ENCODE assay signal across 8 mouse cellular contexts in the genomic region with DNA sequence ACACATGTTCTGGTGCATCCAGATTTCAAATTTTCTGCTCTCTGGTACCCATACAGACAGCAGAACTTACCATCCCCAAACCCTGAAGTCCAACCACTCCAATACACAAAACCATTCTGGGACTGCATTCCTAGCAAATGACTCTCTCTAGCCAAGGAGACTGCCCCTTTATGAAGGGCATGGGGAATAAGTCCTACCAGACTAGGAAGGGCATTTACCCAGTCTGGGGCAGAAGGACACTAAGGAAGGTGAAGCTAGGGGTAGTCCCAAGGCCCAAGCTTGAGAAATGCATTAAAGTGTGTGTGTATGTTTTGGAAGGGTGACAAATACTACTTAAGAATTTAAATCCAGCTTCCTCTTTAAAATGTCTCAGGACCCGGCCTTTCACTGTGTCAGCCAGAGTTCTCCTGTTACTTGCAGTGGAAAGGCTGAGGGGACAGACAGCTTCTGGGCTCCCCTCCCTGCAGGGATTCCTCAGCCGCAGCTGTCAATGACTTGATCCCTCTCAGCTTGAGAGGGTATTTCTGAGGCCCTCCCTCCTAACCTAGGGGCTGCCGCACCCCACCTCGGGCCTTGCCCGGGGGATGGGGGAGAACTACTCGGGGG.
DNase-seq lines count a peak whose midpoint lies in the region; ATAC-seq and TF ChIP-seq lines count a peak whose summit lies in the region.

No protein-coding gene starts in this region.

- H3K4me1 ChIP-seq in heart, embryonic 10.5 days = peaks cover 78% of the 10 kb centered on the region
- H3K4me1 ChIP-seq in embryonic facial prominence, embryonic 11.5 days (ENCODE audit: control insufficient read depth, insufficient read depth, low read length) = peaks cover 10% of the 10 kb centered on the region
- H3K4me1 ChIP-seq in hindbrain, embryonic 15.5 days (replicated peaks) = peaks cover 57% of the 10 kb centered on the region
- peaks cover 57% of the 10 kb centered on the region for H3K4me1 ChIP-seq in lung, embryonic 16.5 days (replicated peaks; ENCODE audit: control insufficient read depth, insufficient read depth, low read length)
- peaks cover 54% of the 10 kb centered on the region for H3K4me1 ChIP-seq in small intestine, adult 2 months (ENCODE audit: control insufficient read depth, insufficient read depth, insufficient read length, low read length)

- H3K36me3 ChIP-seq in heart, embryonic 10.5 days = no peaks in the 10 kb centered on the region; the same call in none of the 2 replicates
- H3K36me3 ChIP-seq in embryonic facial prominence, embryonic 11.5 days (replicated peaks; ENCODE audit: control insufficient read depth, insufficient read depth, low read depth, low read length) = no peaks in the 10 kb centered on the region
- H3K36me3 ChIP-seq in hindbrain, embryonic 15.5 days = no peaks in the 10 kb centered on the region
- no peaks in the 10 kb centered on the region for H3K36me3 ChIP-seq in lung, embryonic 16.5 days (ENCODE audit: control insufficient read depth, insufficient read depth, low read length)
- no peaks in the 10 kb centered on the region for H3K36me3 ChIP-seq in small intestine, adult 2 months (ENCODE audit: control insufficient read depth, insufficient read depth, low read length)

- no peak for TF ChIP-seq POLR2A in small intestine, adult 2 months (IDR thresholded peaks at IDR 0.05; ENCODE audit: low read depth, low read length)

- H3K9ac ChIP-seq in embryonic facial prominence, embryonic 11.5 days (replicated peaks; ENCODE audit: low read length) = peak overlapping the region; percentile 71
- H3K9ac ChIP-seq in hindbrain, embryonic 15.5 days = peak overlapping the region; percentile 73
- H3K9ac ChIP-seq in lung, embryonic 16.5 days (ENCODE audit: low read length) = peak overlapping the region; percentile 85

- H3K4me3 ChIP-seq in heart, embryonic 10.5 days = peak overlapping the region; percentile 87
- peak overlapping the region; percentile 67 for H3K4me3 ChIP-seq in embryonic facial prominence, embryonic 11.5 days (ENCODE audit: low read depth, low read length)
- H3K4me3 ChIP-seq in hindbrain, embryonic 15.5 days = peak overlapping the region; percentile 61
- peak overlapping the region; percentile 62 for H3K4me3 ChIP-seq in lung, embryonic 16.5 days (ENCODE audit: low read length)
- H3K4me3 ChIP-seq in small intestine, adult 2 months (ENCODE audit: low read depth, low read length) = peak overlapping the region; percentile 57

- H3K9me3 ChIP-seq in heart, embryonic 10.5 days = no peaks in the 10 kb centered on the region
- H3K9me3 ChIP-seq in embryonic facial prominence, embryonic 11.5 days (replicated peaks; ENCODE audit: control insufficient read depth, low read length) = no peaks in the 10 kb centered on the region
- no peaks in the 10 kb centered on the region for H3K9me3 ChIP-seq in hindbrain, embryonic 15.5 days
- no peaks in the 10 kb centered on the region for H3K9me3 ChIP-seq in lung, embryonic 16.5 days (ENCODE audit: control insufficient read depth, low read length)

- intact Hi-C loops in heart, postnatal 25 days (cut with DNase I) = no loop called here

- TF ChIP-seq CTCF in small intestine, adult 2 months (IDR thresholded peaks at IDR 0.05; ENCODE audit: extremely low read depth, insufficient read length, insufficient replicate concordance, low read depth, low read length) = no peak

- whole genome bisulfite sequencing in heart, embryonic 10.5 days = 2% methylated on average over 6 of the region's 6 CpGs
- 3% methylated on average over 6 of the region's 6 CpGs for WGBS in embryonic facial prominence, embryonic 11.5 days
- WGBS in hindbrain, embryonic 15.5 days = under 1% methylated on average over 6 of the region's 6 CpGs
- 0% methylated on average over 6 of the region's 6 CpGs for WGBS in lung, embryonic 16.5 days
- WGBS in small intestine, adult 2 months = 2% methylated on average over 6 of the region's 6 CpGs

- peak overlapping the region; percentile 97 for H3K4me2 ChIP-seq in embryonic facial prominence, embryonic 11.5 days (ENCODE audit: low read depth, low read length)
- peak overlapping the region; percentile 83 for H3K4me2 ChIP-seq in hindbrain, embryonic 15.5 days
- H3K4me2 ChIP-seq in lung, embryonic 16.5 days (ENCODE audit: low read depth, low read length) = peak overlapping the region; percentile 77

- ATAC-seq in embryonic facial prominence, embryonic 11.5 days (replicated peaks; ENCODE audit: insufficient number of reproducible peaks, low FRiP score, low TSS enrichment, low read depth) = 0 out of 2 replicates have a peak, but pooled peaks have one; percentile 1
- ATAC-seq in hindbrain, embryonic 15.5 days (ENCODE audit: low FRiP score, low read depth) = no peak
- ATAC-seq in lung, embryonic 16.5 days (ENCODE audit: low read depth) = peak; percentile 44
- ATAC-seq in inflammation-experienced regulatory T-cells, adult 6 months = no peak

- DNase-seq in heart, embryonic 10.5 days (ENCODE audit: low spot score) = no peak
- no peak for DNase-seq in heart, postnatal 25 days (ENCODE audit: low spot score)
- DNase-seq in embryonic facial prominence, embryonic 11.5 days (ENCODE audit: low spot score) = peak; percentile 37
- no peak for DNase-seq in left cerebral cortex, adult 9 months (ENCODE audit: low spot score in 2 of 2)

- peak overlapping the region; percentile 89 for H3K27ac ChIP-seq in heart, embryonic 10.5 days
- H3K27ac ChIP-seq in embryonic facial prominence, embryonic 11.5 days (replicated peaks; ENCODE audit: low read depth, low read length) = no peak overlapping the region
- peak overlapping the region; percentile 78 for H3K27ac ChIP-seq in hindbrain, embryonic 15.5 days (replicated peaks)
- H3K27ac ChIP-seq in lung, embryonic 16.5 days (ENCODE audit: low read length) = peak overlapping the region; percentile 87
- no peak overlapping the region for H3K27ac ChIP-seq in small intestine, adult 2 months (ENCODE audit: insufficient read depth, low read depth, low read length)

- H3K27me3 ChIP-seq in heart, embryonic 10.5 days (ENCODE audit: insufficient read depth, poor library complexity, severe bottlenecking) = peaks cover 30% of the 10 kb centered on the region
- H3K27me3 ChIP-seq in embryonic facial prominence, embryonic 11.5 days (ENCODE audit: control insufficient read depth, insufficient read depth, low read length) = peaks cover 5% of the 10 kb centered on the region; the same call in 1 of the 2 replicates
- peaks cover 5% of the 10 kb centered on the region; the same call in 1 of the 2 replicates for H3K27me3 ChIP-seq in hindbrain, embryonic 15.5 days
- H3K27me3 ChIP-seq in lung, embryonic 16.5 days (ENCODE audit: control insufficient read depth, insufficient read depth, low read depth, low read length) = no peaks in the 10 kb centered on the region
- no peaks in the 10 kb centered on the region for H3K27me3 ChIP-seq in small intestine, adult 2 months (ENCODE audit: control insufficient read depth, insufficient read depth, low read length)

Comparison
In these comparisons a context has a peak if more than half of its experiments do, and no peak if none do; other contexts are left out.
1. H3K27ac ChIP-seq: peak in heart, embryonic 10.5 days (single experiment), hindbrain, embryonic 15.5 days (single experiment) and lung, embryonic 16.5 days (single experiment); none in embryonic facial prominence, embryonic 11.5 days (single experiment) and small intestine, adult 2 months (single experiment).
2. ATAC-seq: peak in embryonic facial prominence, embryonic 11.5 days (single experiment) and lung, embryonic 16.5 days (single experiment); none in hindbrain, embryonic 15.5 days (single experiment) and inflammation-experienced regulatory T-cells, adult 6 months (single experiment).
3. Peak in every context shown above with its lines, with median percentiles within 50 percentile points of each other: H3K4me3 ChIP-seq, H3K4me2 ChIP-seq and H3K9ac ChIP-seq.